Mouse (Mus musculus) erythroblast, embryonic 14.5 days (primary cell): ENCODE results near the gene Rsph1. TPM values are rescaled to one million over a fixed set of nuclear protein-coding genes. Genes with fewer than 3 reads are reported as not detected.
"Not testable (repeated sequence)": the region's sequence is repeated elsewhere in the genome, so short reads cannot be mapped to it uniquely, and the experiment has no call there.

Experiments
- H3K27me3 ChIP-seq: 2 replicates; pipeline ENCODE4 v1.6.1; 2012; ENCODE audit warnings: inconsistent platforms; ENCODE audit not compliant: control insufficient read depth
- H3K36me3 ChIP-seq: 2 replicates; pipeline ENCODE4 v1.6.1; 2012; ENCODE audit warnings: mild to moderate bottlenecking, inconsistent platforms; ENCODE audit not compliant: control insufficient read depth
- H3K4me1 ChIP-seq: 2 replicates; pipeline ENCODE4 v1.6.1; 2012; ENCODE audit warnings: inconsistent platforms; ENCODE audit not compliant: control insufficient read depth
- H3K4me3 ChIP-seq: replicated peaks from 2 replicates; pipeline ENCODE3; 2012; ENCODE audit warnings: moderate library complexity, mild to moderate bottlenecking, inconsistent platforms
- H3K9me3 ChIP-seq: 2 replicates; pipeline ENCODE4 v1.6.1; 2012; ENCODE audit warnings: low read length, inconsistent platforms, mixed read lengths; ENCODE audit not compliant: control insufficient read depth
- GATA1 ChIP-seq: IDR thresholded peaks from 2 replicates; pipeline ENCODE4 v1.6.1; 2012; ENCODE audit warnings: low read length, inconsistent platforms, mixed read lengths
- TAL1 ChIP-seq: IDR thresholded peaks from 3 replicates; pipeline ENCODE4 v1.6.1; 2012; ENCODE audit warnings: low read length, inconsistent platforms, mixed read lengths
- polyA plus RNA-seq: library from polyadenylated mRNA; stranded (reverse); fragments of >175 nt; gene quantifications from 2 replicates; pipeline ENCODE4 v1.2.3, GENCODE M21; 2012

The Rsph1 gene
- polyA plus RNA-seq, 1 experiment = not detected

DNA sequence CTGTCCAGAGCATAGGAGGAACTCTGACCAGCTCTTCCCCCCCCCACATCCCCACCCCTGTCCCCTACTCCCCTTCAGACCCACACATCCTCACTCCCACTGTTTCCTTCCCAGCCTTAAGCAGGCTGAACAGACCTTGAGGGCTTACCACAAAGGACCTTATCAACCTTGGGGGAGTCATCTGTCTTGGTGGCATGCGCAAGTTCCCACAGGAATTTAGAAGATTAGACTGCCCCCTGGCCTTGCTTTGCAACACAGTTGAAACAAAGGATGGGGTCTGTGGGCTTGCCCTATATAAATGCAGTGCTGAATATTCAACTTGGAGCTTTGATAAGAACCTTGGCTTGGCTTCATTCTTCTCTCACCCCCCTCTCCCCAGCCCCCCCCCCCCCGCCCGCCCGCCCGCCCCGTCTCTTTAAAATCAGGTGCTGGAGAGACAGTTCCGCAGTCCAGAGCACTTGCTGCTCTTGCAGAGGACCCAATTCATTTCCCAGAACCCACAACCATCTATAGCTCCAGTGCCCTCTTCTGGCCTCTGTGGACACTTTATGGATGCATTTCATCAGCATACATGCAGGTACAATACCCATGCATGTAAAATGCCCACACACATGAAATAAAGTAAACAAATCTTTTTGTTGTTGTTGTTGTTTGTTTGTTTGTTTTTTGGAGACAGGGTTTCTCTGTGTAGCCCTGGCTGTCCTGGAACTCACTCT, 5.9 kb downstream of the Rsph1 start:
- TF ChIP-seq GATA1 (no peak), TAL1 (no peak)
- Histone ChIP-seq H3K4me1 (no peaks in the 10 kb centered on the region; the same call in 1 of the 2 replicates), H3K27me3 (peaks cover 2% of the 10 kb centered on the region; the same call in 1 of the 2 replicates), H3K36me3 (no peaks in the 10 kb centered on the region), H3K9me3 (no peaks in the 10 kb centered on the region), H3K4me3 (no peak overlapping the region)

DNA sequence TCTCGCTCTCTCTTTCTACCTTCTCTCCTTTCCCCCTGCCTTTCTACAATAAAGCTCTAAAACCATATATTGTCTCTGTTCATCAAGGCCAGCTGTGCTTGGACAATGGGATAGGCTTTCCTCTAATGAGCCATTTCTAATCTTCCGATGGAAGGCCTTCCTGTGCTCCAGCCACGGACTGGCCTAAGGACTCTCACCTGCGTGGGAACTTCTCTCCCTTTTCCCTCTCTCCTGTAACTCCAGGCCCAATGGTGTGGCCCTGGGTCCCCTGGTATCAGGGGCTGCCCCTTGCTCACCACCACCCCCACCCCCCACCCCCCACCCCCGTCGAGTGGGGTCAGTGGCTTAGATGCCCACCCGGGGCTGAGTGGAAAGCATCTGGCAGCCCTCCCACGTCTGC, 6.4 kb downstream of the Rsph1 start:
- H3K9me3 ChIP-seq, H3K27me3 ChIP-seq, H3K4me1 ChIP-seq, H3K4me3 ChIP-seq, H3K36me3 ChIP-seq: not testable (repeated sequence)

DNA sequence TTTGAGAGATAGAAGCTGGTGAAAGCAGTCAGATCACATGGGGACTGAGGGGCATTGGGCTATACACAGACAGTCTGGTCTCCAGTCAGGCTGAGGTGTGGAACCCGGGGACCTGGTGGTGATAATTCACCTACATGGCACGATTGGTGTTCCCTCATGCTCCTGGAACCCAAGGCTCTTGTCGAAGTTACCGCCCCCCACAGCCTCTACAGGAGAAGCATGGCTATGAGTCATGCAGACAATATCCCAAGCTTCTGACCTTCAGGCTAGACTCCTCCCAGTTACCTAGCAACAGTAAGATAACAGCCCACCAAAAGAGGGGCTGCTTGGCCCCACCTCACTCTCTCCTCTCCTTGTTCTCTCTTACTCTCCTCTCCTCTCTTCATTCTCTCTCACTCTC, 6.9 kb downstream of the Rsph1 start:
- H3K4me3 ChIP-seq = no peak overlapping the region
- no peaks in the 10 kb centered on the region for H3K36me3 ChIP-seq
- no peaks in the 10 kb centered on the region; the same call in 1 of the 2 replicates for H3K4me1 ChIP-seq
- TF ChIP-seq TAL1 (no peak), GATA1 (no peak)
- H3K27me3 ChIP-seq = no peaks in the 10 kb centered on the region
- H3K9me3 ChIP-seq = no peaks in the 10 kb centered on the region

DNA sequence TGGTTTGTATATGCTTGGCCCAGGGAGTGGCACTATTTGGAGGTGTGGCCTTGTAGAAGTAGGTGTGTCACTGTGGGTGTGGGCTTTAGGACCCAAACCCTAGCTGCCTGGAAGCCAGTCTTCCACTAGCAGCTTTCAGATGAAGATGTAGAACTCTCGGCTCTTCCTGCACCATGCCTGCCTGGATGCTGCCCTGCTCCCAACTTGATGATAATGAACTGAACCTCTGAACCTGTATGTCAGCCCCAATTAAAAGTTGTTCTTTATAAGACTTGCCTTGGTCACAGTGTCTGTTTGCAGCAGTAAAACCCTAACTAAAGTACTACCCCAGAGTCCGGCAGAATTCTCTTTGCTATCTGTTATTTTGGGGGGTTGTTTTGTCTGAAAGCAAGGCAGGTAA, 7.4 kb downstream of the Rsph1 start:
- H3K9me3 ChIP-seq = no peaks in the 10 kb centered on the region
- TF ChIP-seq GATA1 (no peak), TAL1 (no peak)

DNA sequence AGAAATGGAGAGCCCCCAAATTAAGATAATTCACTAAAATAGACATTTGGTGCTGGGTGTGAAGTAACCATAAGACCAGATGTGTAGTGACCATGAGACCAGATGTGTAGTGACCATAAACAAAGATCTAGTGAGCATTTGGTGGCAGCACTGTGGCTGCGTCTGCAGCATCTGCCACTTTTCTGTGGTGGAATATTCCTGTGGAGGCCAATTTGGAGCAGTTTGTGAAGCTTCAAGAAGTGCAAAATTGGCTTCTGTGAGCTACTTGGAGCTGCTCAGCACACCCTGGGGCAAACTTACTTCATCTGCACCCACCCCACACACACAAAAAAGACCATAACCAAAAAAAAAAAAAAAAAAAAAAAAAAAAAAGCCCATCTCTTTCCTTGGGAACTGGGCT, 9.2 kb downstream of the Rsph1 start:
- TF ChIP-seq TAL1 (no peak), GATA1 (no peak)
- Histone ChIP-seq H3K36me3 (no peaks in the 10 kb centered on the region), H3K9me3 (no peaks in the 10 kb centered on the region), H3K4me1 (no peaks in the 10 kb centered on the region; the same call in 1 of the 2 replicates), H3K4me3 (no peak overlapping the region), H3K27me3 (no peaks in the 10 kb centered on the region; the same call in 1 of the 2 replicates)

More for the DNA sequence above, 7.4 kb downstream of the Rsph1 start:
- no peaks in the 10 kb centered on the region for H3K27me3 ChIP-seq
- no peaks in the 10 kb centered on the region; the same call in 1 of the 2 replicates for H3K4me1 ChIP-seq
- H3K4me3 ChIP-seq = no peak overlapping the region
- H3K36me3 ChIP-seq = no peaks in the 10 kb centered on the region

DNA sequence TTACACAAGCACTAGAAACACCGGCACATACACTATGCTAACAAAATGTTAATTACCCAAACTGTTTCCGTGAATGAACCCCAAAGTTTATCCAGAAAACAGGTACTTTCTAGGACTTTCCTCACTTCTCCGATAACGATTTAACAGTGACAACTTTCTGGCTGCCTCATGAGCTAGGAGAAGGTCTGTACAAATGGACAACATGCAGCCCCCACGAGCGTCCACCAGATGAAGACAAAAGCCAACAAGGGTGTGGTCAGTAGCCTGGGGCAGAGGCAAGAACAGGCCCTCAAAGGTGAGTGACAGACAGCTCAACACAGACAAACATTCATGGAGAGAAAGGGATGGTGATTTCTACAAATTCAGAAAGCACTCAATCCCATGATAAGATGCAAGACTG, 9.6 kb downstream of the Rsph1 start:
- H3K4me3 ChIP-seq = no peak overlapping the region
- no peaks in the 10 kb centered on the region for H3K9me3 ChIP-seq
- H3K27me3 ChIP-seq = no peaks in the 10 kb centered on the region; the same call in 1 of the 2 replicates
- no peaks in the 10 kb centered on the region; the same call in 1 of the 2 replicates for H3K4me1 ChIP-seq
- no peaks in the 10 kb centered on the region for H3K36me3 ChIP-seq
- no peak for TF ChIP-seq GATA1
- TF ChIP-seq TAL1 = no peak

DNA sequence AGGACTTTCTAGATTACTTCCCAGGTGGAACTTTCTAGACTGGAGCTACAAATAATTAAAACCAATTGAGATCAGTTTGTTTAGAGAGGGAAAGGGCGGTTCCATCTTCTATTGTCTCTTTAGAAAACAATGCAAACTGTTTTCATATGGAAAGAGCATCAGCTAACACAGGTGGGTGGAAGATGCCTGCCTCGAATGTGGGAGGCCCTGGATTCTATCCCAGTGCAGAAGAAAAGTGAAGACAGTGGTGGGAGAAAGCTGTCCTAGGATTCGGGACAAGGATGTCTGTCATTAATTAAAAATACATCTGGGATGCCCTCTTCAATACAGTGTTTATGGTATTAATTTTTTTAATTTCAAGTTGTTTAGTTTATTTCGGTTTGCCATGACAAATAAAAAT, 10.0 kb downstream of the Rsph1 start:
- Histone ChIP-seq H3K4me1 (no peaks in the 10 kb centered on the region; the same call in 1 of the 2 replicates), H3K36me3 (no peaks in the 10 kb centered on the region), H3K9me3 (no peaks in the 10 kb centered on the region), H3K4me3 (no peak overlapping the region), H3K27me3 (no peaks in the 10 kb centered on the region; the same call in 1 of the 2 replicates)
- TF ChIP-seq GATA1 (no peak), TAL1 (no peak)

DNA sequence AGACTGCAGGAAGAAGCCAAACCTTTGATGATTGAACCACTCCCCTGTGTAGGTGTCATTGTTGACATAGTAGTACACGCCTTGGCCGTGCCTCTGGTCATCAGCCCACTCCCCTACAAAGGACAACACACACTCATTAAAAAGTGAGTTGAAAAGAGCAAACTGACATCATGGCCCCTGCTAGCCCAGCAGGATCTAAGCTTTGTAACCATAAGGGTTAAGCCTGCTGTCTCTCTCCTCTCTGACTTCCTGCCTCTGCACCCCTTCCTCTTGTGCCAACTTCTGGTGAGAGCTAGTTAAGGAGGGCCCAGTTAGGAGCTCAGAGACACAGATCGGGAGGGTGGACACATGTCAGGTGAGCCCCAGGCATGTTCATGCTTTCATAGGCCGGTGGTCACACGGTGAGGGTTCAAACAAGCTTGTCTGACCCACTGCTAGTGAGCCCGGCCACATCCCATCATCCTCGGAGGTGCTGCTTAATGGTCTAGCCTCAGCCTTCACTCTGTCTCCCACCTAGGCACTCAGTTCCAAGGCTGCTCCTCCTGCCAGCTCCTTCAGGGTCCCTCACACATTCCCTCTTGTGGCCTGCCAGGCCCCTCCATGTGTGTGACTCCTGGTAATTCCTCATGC, 10.7 kb downstream of the Rsph1 start:
- no peak for TF ChIP-seq GATA1
- TF ChIP-seq TAL1 = no peak
- no peaks in the 10 kb centered on the region; the same call in 1 of the 2 replicates for H3K27me3 ChIP-seq
- no peaks in the 10 kb centered on the region for H3K9me3 ChIP-seq
- H3K36me3 ChIP-seq = no peaks in the 10 kb centered on the region
- no peak overlapping the region for H3K4me3 ChIP-seq
- H3K4me1 ChIP-seq = no peaks in the 10 kb centered on the region; the same call in 1 of the 2 replicates

DNA sequence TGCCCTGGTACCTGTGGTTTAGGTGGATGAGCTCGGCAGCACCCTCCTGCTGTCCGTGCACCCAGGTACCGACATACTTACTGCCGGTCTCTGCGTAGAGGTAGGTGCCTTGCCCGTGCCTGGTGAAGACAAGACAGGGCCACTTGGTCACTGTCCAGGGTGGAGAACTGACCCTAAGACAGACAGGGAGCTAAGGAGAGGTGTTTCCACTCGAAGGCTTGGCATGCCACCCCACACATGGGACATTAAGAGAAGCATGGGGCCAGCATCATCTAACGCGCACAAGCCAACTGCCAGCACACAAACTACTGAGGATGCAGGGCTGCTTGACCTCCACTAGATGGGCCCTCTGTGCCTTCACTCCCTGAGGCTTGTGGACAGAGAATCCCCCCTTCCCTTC, 11.4 kb downstream of the Rsph1 start:
- Histone ChIP-seq H3K4me3 (no peak overlapping the region), H3K9me3 (no peaks in the 10 kb centered on the region), H3K27me3 (no peaks in the 10 kb centered on the region; the same call in 1 of the 2 replicates), H3K36me3 (no peaks in the 10 kb centered on the region), H3K4me1 (no peaks in the 10 kb centered on the region; the same call in 1 of the 2 replicates)
- TF ChIP-seq TAL1 = no peak
- no peak for TF ChIP-seq GATA1
